Mouse (Mus musculus) spleen, adult 12 weeks (tissue): Measurements from ENCODE around the gene 2310057J18Rik.
"Not testable (repeated sequence)": the region's sequence is repeated elsewhere in the genome, so short reads cannot be mapped to it uniquely, and the experiment has no call there.

Experiments used
- DNase-seq: peaks from one replicate; pipeline ENCODE4 v3.0.0; 2022; ENCODE audit warnings: low spot score

The 2310057J18Rik gene

DNA sequence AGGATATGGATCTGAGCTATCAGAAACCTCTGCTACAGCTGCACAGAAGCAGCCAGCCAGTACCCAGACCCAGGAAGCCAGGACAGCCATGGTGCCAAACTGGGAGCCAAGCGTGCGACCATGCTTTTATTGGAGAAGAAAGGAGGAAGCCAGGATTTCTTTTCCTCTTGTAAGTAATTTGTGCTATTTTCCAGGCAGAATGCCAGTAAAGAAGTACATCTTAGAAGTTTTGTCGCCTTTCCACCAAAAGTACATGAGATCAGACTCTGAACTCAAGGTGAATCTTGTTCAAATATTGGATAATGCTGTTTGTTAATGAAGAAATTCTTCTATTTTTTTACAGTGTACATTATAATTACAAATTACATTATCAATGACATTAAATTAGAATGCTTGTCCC, at the start of gene 2310057J18Rik:
TSS of gene 2310057J18Rik (minus strand) at position 101 of the 400 bp plus-strand sequence.
- DNase-seq: no peak

DNA sequence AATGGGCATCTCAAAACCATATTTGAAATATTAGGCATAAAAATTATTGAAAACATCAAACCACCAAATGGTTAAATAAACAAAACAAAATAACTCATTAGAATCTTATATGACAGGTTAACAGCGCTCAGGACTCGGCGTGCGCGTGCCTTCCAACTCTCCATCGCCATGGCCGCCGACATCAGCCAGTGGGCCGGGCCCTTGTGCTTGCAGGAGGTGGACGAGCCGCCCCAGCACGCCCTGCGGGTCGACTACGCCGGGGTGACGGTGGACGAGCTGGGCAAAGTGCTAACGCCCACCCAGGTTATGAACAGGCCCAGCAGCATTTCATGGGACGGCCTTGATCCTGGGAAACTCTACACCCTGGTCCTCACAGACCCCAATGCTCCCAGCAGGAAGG, 43.9 kb upstream of the 2310057J18Rik start:
- not testable (repeated sequence) for DNase-seq

DNA sequence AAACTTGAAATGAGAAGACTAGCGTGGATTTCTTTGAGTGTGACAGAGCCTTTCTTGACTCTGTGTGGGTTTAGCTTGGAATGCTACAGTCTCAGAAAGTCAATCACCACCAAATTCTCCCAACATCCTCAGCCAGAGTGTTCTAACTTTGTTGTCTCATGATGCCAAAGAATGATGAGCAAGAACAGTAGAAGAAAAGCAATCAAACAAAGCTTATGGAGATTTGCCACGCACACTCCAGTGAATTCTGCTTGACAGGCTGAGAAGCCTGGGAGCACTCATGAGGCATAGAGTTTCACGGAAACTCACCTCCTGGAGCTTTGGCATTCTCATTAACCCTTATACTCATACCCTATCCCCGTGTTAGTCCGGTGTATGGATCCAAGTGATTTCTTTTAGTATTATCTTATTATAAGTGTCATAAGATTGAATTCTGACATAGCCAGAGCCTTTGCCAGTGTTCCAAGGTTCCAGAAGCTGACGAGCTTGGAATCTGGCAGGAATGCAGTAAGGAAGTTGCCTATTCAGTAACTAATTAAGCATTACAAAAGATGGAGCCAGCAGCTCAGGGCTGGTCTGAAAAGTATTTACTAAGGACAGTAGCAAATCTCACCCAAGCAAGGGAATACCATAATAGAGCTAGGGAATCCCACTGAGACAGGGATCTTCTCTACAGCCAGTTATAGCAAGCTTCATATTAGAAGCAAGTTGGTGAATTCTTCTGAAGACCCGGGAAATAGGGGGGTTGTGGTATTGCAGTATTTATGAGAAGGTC, 33.6 kb upstream of the 2310057J18Rik start:
- DNase-seq: no peak

DNA sequence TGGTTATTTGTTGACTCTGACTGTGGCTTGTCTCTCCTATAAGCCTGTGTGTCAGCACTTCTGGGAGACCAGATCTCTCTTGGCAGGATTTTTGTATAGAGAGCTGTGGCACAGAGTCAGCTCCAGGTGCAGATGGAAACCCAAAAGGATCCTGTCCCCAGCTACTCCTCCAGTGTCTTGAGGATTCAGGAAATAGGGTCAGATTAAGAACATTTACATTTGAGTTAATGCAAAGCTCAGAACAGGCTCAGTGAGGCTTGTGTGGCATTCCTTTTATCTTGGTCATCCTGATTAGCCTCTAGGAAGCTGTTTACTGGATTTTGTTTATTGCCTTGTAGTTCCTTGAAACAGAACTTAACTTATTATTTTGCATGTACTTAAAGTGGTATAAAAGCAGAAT, 11.7 kb upstream of the 2310057J18Rik start:
- no peak for DNase-seq

DNA sequence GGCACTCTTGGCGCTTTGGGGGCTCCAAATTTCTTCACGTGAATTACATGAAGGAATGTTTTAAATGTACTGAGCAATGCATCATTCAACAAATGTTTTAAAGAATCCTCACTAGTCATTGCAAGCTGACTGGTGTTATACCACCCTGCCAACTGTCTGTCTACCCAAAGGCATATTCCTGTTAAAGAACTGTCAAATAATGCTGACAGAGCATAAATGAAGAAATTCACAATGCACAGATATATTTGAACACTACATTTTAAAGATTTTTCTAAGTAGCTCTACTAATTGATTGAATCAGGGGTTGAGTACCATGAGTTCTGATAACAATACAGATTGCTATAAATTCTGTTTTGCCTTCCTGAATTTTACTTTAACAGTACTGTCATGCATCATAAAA, 2.9 kb upstream of the 2310057J18Rik start:
- no peak for DNase-seq

DNA sequence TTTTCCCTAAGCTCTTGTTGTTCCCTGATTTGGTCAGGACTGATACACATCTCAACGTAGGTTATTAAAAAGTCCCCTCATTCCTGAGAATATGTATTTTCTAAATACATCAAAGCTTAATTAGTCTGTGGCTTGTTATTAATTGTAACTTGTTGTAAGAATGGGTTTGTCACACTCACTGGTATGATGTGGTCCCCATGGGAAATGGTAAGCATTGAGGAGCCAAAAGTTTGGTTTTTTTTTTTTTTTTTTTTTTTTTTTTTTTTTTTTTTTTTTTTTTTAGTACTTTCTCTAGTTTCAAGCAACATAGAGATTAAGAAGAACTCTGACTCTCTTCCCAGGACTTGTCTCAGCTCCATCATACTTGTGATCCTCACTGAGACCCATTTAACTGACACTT, 17.9 kb downstream of the 2310057J18Rik start:
- DNase-seq: no peak

DNA sequence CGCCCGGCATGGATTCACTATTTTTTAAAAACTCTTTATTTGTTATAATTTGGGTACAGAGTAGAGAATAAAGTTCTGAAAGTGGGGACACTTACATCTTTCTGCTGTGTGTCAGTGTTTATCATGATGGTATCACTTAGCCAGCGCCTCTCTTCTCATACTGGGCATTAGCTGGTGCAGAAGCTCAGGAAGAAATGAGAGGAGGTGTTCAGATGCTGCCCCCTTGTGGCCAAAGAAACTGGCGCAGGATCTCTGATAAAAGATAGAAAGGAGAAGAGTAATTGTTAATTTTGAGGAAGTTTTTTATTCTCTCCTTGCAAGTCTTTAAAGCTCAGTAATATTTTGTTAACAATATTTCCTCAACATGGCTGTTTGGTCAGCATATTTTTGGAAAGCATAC, 31.0 kb downstream of the 2310057J18Rik start:
- DNase-seq: no peak

DNA sequence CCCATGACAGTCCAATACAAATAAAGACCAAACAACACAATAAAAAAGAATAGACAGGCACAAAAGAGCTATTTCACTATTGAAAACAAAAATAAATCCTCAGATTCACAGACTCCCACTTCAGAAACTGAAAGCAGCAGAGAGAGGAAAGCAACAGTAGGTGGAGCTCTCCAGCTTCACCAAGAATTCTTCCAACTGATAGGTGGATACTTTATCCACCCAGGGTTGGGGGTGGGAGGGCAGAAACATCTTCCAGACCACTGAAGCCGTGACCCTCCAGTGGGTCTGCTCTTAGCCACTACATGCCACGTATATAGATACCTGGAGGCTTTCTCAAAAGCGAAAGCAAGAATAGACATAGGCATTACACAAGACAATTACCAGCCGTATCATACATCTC, 31.6 kb downstream of the 2310057J18Rik start:
- DNase-seq: no peak
